Mouse (Mus musculus) liver, embryonic 14.5 days (tissue): ENCODE results near the gene Adamts7. TPM values are rescaled to one million over a fixed set of nuclear protein-coding genes. Genes with fewer than 3 reads are reported as not detected.

Experiments
- ATAC-seq: fragments of 200-750 bp; cut with Nextera tagmentation; 2 replicates; pipeline ENCODE4 v1.8.0; 2017; ENCODE audit warnings: moderate number of reproducible peaks, mild to moderate bottlenecking, moderate library complexity; ENCODE audit not compliant: insufficient read depth
- DNase-seq, 3 experiments: peaks; one replicate each; pipeline ENCODE4 v3.0.0-alpha.2; 2012 to 2013; ENCODE audit warnings: low read depth in 3 of 3, low spot score in 3 of 3
- H3K27ac ChIP-seq: fragments of 300-500 bp; sonication (generic); 2 replicates; pipeline ENCODE4 v1.5.1; 2014; ENCODE audit warnings: moderate library complexity, mild to moderate bottlenecking, control low read depth, inconsistent platforms
- H3K27me3 ChIP-seq: fragments of 300-500 bp; sonication (generic); 2 replicates; pipeline ENCODE4 v1.6.1; 2014; ENCODE audit warnings: mild to moderate bottlenecking, low read length, moderate library complexity; ENCODE audit not compliant: control insufficient read depth, insufficient read depth
- H3K36me3 ChIP-seq: fragments of 300-500 bp; sonication (generic); replicated peaks from 2 replicates; pipeline ENCODE4 v1.6.1; 2014; ENCODE audit warnings: low read depth; ENCODE audit not compliant: control insufficient read depth, insufficient read depth
- H3K4me1 ChIP-seq, 2 experiments: fragments of 200-500 bp in 1 of 2; fragments of 300-500 bp in 1 of 2; sonication (generic) in 1 of 2; replicated peaks; 2 replicates each; pipeline ENCODE4 v1.6.1; 2012 to 2014; ENCODE audit warnings: antibody characterized with exemption in 1 of 2, inconsistent platforms in 1 of 2, low read length in 1 of 2; ENCODE audit not compliant: control insufficient read depth in 2 of 2, insufficient read depth in 2 of 2
- H3K4me2 ChIP-seq: fragments of 300-500 bp; sonication (generic); 2 replicates; pipeline ENCODE4 v1.6.1; 2014; ENCODE audit warnings: low read depth, mild to moderate bottlenecking, control low read depth, moderate library complexity
- H3K4me3 ChIP-seq, 2 experiments: fragments of 200-500 bp in 1 of 2; fragments of 300-500 bp in 1 of 2; sonication (generic) in 1 of 2; 2 replicates each; pipeline ENCODE4 v1.5.1; 2012 to 2014; ENCODE audit warnings: low read depth in 2 of 2, low read length in 2 of 2, mild to moderate bottlenecking in 2 of 2, control low read depth in 1 of 2, inconsistent platforms in 1 of 2, moderate library complexity in 1 of 2; ENCODE audit not compliant: insufficient read depth in 1 of 2
- H3K9ac ChIP-seq: fragments of 300-500 bp; sonication (generic); replicated peaks from 2 replicates; pipeline ENCODE4 v1.6.1; 2014; ENCODE audit warnings: mild to moderate bottlenecking, control low read depth, moderate library complexity
- H3K9me3 ChIP-seq: fragments of 300-500 bp; sonication (generic); 2 replicates; pipeline ENCODE4 v1.6.1; 2016; ENCODE audit warnings: low read length, mixed read lengths; ENCODE audit not compliant: control insufficient read depth
- CTCF ChIP-seq: IDR thresholded peaks from 2 replicates; pipeline ENCODE4 v1.5.1; 2016; ENCODE audit warnings: antibody characterized with exemption, low read depth, control low read depth
- EP300 ChIP-seq: IDR thresholded peaks from 2 replicates; pipeline ENCODE4 v1.6.1; 2016; ENCODE audit warnings: antibody characterized with exemption, low read depth
- WGBS: fragments of 180-500 bp; shearing (Covaris S2); extraction: QIAGEN DNeasy Blood & Tissue Kit; methylation state at CpG from one replicate; pipeline ENCODE4 v1.1.7; 2014; ENCODE audit not compliant: insufficient replicate concordance; 5-methylcytosine and 5-hydroxymethylcytosine counted together
- polyA plus RNA-seq, 2 experiments: library from polyadenylated mRNA; depleted of rRNA in 1 of 2; stranded (reverse) in 1 of 2; unstranded in 1 of 2; fragments of >200 nt; fragmentation: Nextera tagmentation in 1 of 2; extraction: Ambion mirVana in 1 of 2; gene quantifications; 2 replicates each; pipeline versions ENCODE4 v1.2.1 to v1.2.3; 2012 to 2014

The Adamts7 gene
- polyA plus RNA-seq (2012; rRNA removed), result 0.64 and 0.91 TPM in 2 replicates
- 0.40 and 0.47 TPM in 2 replicates for polyA plus RNA-seq (2014; fragmentation: Nextera tagmentation; extraction: Ambion mirVana)

DNA sequence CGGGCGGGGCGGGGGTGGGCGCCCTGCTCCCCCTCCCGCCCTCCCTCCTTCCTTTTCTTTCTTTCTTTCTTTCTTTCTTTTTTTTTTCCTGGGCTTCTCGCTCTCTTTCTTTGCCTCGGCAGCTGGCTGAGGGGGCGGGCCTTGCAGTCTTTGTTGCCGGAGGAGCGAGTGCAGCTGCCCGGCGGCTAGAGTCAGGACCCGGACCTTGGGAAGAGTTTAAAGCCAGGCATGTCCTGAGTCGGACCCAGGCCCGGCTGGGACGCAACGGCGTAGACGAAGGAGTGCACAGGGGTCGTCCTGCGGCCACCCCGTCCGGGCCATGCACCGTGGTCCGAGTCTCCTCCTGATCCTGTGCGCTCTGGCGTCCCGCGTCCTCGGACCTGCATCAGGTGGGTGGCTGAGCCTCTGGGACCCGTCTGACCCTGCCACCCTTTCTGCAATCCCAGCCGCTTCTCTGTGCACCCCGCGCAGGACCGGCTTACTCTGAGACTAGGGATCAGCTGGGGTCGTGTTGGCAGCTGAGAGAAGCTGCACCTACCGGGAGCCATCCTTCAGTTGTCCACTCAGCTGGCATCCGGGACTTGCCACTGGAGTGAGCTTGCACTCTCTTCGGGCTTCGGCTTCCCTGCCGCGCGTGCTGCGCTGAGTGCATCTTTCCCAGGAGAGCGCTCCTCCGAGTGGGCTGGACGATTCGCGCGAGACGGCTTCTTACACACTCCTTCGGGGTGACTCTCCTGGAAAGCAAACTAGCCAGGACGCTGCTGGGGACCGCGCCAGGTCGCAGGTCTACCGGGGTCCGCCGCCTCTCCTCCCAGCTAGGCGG is at the start of gene Adamts7:
Adamts7 (plus strand) TSS at position 144 of the 823 bp plus-strand sequence.
- H3K4me1 ChIP-seq, result 0 out of 4 replicates have a peak, but pooled peaks cover 0 to 3% of the 10 kb centered on the region in 2 experiments
- no peak within 1 kb of the TSS for H3K27ac ChIP-seq
- TF ChIP-seq CTCF (no peak), EP300 (no peak)
- H3K9me3 ChIP-seq, result no peaks in the 10 kb centered on the region
- under 1% methylated on average over 60 of the region's 60 CpGs for WGBS
- peak within 1 kb of the TSS; percentile 70 for H3K4me2 ChIP-seq
- peak; percentile 27; the same call in 1 of the 2 replicates for ATAC-seq
- DNase-seq, result no peak
- H3K9ac ChIP-seq, result no peak within 1 kb of the TSS
- H3K27me3 ChIP-seq, result peaks cover 24% of the 10 kb centered on the region
- H3K36me3 ChIP-seq, result no peaks in the 10 kb centered on the region
- peak within 1 kb of the TSS; percentile 54 to 59 for H3K4me3 ChIP-seq

DNA sequence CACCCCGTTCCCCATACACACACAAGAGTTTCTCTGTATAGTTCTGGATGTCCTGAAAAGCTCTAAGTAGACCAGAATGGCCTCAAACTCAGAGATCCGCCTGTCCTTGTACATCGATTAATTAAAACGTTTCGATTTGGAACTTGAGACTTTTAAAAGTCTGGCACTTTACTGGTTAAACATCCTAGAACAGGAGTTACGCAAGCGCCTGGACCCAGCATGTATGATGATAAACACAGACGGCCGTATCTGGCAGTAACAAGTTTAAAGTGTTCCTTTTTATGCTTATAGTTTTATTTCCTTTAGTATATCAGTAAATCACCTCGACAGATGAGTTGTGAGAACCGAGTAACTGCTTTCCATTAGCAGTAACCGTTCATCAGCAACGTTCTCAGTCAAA is 49.7 kb upstream of the Adamts7 start:
- TF ChIP-seq CTCF, result no peak
- Histone ChIP-seq H3K9ac (peak overlapping the region; percentile 97), H3K27ac (peak overlapping the region; percentile 95), H3K4me1 (peaks cover 14 to 24% of the 10 kb centered on the region in 2 experiments), H3K4me3 (peak overlapping the region; percentile 75 to 88), H3K4me2 (peak overlapping the region; percentile 96), H3K36me3 (peaks cover 11% of the 10 kb centered on the region), H3K27me3 (no peaks in the 10 kb centered on the region), H3K9me3 (no peaks in the 10 kb centered on the region)
- ATAC-seq (no peak), DNase-seq (peak in 1 of 3 experiments; percentile 31)
- under 1% methylated on average over 13 of the region's 13 CpGs for WGBS

DNA sequence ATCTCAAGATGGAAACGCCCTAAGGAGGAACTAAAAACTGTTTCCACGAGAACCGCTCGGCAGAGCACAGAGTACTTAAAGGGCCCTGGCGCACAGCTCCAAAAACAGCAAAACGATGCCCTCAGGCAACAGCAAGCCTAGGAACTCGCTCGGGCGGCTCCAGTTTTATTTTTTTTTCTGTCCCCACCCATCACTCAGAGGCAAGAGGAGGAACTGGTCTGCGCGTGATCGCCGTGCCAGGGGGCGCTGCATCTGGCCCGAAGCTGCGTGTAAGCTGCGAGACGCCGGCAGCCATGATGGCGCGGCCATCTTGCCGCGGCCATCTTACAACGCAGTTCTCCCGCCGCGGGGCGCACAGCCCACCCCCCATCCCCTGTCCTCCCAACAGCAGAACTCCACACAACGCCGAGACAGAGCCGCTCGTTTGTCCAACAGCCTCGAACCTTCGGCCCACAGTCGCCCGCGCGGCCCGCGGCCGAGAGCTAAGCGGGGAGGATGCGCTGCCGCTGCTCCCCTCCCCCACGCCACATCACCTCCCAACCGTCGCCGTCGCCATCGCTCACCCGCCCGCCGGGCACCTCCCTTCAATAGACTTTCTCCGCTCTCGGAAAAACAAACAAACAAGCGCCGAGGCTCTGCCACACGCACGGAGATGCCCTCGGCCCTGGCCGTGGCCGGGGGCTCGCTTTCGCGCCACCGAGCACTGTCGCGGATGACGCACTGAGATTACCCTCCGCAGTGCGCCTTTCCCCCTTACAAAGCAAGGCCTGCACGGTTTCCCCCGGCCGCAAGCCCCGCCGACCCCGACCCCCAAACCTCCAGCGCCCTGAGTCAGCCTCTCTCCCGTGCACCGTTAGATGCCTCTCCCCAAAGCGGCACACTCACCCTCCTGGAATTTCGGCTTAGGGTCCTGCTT is 49.0 kb upstream of the Adamts7 start:
- ATAC-seq (peak; percentile 78), DNase-seq (peak; percentile 83 to 84 (median 84))
- Histone ChIP-seq H3K9ac (peak overlapping the region; percentile 97), H3K27ac (peak overlapping the region; percentile 95), H3K4me1 (peaks cover 13 to 22% of the 10 kb centered on the region in 2 experiments), H3K36me3 (peaks cover 3% of the 10 kb centered on the region), H3K9me3 (no peaks in the 10 kb centered on the region), H3K27me3 (no peaks in the 10 kb centered on the region), H3K4me3 (peak overlapping the region; percentile 75 to 88), H3K4me2 (peak overlapping the region; percentile 96)
- no peak for TF ChIP-seq EP300
- TF ChIP-seq CTCF, result peak; percentile 92
- WGBS, result under 1% methylated on average over 82 of the region's 82 CpGs

DNA sequence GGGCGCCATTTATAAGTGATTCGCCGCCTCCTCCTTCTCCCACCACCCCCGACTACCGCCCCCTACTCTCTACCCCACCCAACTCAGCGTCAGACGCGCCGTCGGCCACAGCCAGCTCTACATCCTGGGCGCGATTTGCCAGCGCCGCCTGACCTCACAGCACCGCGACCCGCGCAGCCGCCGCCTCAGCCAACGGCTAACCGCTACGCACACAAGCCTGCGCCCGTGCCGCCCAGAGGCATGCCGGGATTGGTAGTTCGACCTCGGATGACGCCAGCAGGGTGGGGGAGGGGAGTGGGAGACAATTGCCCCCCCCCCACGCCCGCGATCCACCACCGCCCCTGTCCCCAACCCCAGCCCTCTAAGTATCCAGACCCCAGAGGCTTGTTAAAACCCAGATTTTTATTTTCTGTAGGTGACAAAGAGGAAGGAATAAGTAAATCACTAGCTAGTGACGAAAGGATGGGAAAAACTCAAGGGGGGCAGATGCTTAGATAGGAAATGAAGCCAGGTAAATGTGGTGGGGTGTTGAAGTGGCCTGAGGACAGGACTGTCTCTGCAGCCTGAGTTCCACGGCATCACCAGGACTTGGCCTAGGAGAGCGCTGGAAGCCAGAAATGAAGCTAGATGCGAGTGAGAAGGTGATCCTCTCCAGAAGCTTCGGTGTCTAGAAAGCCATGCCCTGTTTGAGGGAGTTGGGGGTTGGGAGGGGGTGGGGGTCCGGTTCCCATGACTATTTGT is 48.1 kb upstream of the Adamts7 start, which contains the start of gene Morf4l1:
Morf4l1 (minus strand) TSS at position 208 of the 741 bp plus-strand sequence.
- 1% methylated on average over 36 of the region's 40 CpGs for WGBS
- no peaks in the 10 kb centered on the region; the same call in 1 of the 2 replicates for H3K36me3 ChIP-seq

More for the DNA sequence above, 48.1 kb upstream of the Adamts7 start, which contains the start of gene Morf4l1:
- H3K27ac ChIP-seq, result peak within 1 kb of the TSS; percentile 95
- DNase-seq (peak; percentile 84 to 88 (median 85)), ATAC-seq (peak; percentile 91)
- H3K9me3 ChIP-seq, result no peaks in the 10 kb centered on the region
- peak within 1 kb of the TSS; percentile 97 for H3K9ac ChIP-seq
- peaks cover 13 to 22% of the 10 kb centered on the region in 2 experiments for H3K4me1 ChIP-seq
- H3K27me3 ChIP-seq, result no peaks in the 10 kb centered on the region
- H3K4me3 ChIP-seq, result peak within 1 kb of the TSS; percentile 75 to 88
- peak within 1 kb of the TSS; percentile 96 for H3K4me2 ChIP-seq
- TF ChIP-seq CTCF, result 0 out of 2 replicates have a peak, but pooled peaks have one; percentile 3
- no peak for TF ChIP-seq EP300
